Mouse (Mus musculus): ENCODE data around the gene Pex11g.
A peak's percentile ranks its signal among the peaks of the same experiment; 100 is the strongest.

Gene Pex11g

GRCm38 (mm10) chr8:3467006-3467885 lies at the start of gene Pex11g:
Gene Pex11g, minus strand, starts transcription at chr8:3467680.
- peak; percentile 99 for DNase-seq (ENCODE audit: low read depth, low spot score)

DNA sequence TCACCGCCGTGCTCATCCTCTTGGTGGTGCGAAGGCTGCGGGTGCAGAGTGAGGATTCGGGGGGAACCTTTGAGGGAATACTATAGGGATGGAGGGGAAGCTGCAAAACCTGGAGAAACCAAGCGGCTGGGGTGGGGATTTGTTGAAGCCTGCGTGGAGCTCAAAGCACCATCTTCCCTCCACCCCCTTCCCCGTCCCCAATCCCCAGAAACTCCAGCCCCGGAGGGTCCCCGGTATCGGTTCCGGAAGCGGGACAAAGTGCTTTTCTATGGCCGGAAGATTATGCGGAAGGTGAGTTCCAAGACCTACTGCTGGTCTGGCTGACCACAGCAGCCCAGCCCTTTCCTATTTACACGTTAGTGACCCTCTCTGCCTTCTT lies 49.6 kb upstream of the Pex11g start:
- peak; percentile 19 for DNase-seq (ENCODE audit: low read depth, low spot score)

DNA sequence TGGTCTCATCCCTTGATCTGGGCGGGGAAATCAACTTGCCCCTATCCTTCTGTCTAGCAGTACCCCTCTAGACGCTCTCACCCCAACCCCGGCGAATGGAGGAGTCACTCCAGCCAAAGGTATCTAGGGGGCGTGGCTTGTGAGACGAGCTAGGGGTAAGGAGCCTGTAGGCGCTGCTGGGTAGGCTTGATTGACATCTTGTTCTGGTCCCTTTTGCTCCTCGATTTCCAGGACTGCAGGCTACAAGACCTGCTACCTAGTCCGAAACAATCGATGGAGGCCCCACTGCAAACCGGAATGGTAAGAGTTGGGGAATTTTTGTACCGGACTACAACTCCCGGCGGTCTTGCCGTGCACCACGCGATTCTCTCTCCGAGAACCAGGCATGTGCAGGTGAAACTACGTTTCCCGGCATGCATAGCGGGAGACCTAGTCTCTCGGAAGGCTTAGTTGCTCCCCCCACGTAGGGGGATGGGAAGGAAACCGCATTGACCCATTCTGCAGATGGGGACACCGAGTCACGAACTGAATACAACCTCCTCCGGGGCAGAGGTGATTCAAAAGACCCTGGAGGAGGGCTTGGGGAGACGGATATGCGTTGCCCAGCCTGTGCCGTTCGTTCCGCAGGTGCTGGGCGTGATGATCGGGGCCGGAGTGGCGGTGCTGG lies 49.1 kb upstream of the Pex11g start:
- DNase-seq (ENCODE audit: low read depth, low spot score): peak; percentile 94

- peak; percentile 45 for DNase-seq (ENCODE audit: low read depth, low spot score)
Measured at GRCm38 (mm10) chr8:3515771-3516417, 48.4 kb upstream of the Pex11g start.

GRCm38 (mm10) chr8:3515260-3515671 lies 47.8 kb upstream of the Pex11g start, which contains the start of gene Pnpla6:
Gene Pnpla6, plus strand, starts transcription at chr8:3515384.
- DNase-seq (ENCODE audit: low read depth, low spot score): peak; percentile 78

DNA sequence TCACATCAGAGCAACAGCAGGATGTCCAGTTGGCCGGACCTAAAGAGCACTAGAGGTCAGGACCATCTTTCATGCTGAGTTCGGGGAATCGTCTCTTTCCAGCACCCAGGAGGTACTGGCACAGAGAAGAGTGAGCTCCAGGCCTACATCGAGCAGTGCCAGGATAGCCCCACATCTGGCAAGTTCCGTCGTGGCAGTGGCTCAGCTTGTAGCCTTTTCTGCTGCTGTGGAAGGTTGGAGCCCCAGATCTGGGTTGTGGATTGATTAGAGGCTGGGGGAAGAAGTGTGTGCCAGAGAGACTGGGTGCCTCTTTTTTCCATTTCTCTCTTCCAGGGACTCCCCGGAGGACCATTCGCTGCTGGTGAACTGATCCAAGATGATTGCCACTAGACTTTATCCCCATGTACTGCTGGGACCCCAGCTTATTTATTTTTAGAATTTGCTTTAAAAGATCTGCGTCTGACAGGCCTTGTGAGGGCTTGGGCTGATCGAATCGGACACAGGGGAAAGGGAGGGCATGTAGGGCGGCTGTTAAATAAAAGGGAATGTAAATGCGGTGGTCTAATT lies 47.3 kb upstream of the Pex11g start:
- no peak for DNase-seq (ENCODE audit: low read depth, low spot score)

DNA sequence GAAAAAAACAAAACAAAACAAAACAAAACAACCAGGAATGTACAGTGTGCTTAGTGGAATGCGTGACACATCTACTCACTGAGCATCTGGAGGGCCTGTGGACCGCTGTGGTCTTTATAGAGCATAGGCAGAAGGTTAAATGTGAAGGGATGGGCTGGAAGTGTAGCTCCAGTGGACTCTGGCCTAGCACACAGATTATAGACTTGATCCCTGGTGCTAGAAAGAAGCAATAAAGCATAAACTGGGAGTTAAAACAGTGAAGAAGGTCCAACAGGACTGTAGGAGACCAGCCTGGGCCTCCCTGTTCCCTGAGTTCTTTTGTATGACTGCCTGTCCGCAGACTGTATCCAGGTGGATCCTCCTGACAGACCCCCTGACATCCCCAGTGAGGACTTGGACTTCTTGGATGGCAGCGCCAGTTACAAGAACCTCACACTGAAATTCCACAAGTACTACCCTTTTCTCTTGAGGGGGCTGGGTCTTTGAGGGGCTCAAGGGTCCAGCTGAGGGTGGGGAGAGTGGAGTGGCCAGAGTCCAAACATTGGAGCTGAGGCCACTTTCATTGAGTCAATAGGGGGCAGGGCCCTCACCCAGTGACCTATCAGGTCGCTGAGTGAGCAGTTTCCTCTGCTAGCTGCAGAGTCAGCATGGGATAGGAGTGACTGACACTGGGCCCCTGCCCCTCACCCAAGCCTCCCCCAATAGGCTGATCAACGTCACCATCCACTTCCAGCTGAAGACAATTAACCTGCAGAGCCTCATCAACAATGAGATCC lies 40.7 kb upstream of the Pex11g start:
- DNase-seq (ENCODE audit: low read depth, low spot score): no peak

DNA sequence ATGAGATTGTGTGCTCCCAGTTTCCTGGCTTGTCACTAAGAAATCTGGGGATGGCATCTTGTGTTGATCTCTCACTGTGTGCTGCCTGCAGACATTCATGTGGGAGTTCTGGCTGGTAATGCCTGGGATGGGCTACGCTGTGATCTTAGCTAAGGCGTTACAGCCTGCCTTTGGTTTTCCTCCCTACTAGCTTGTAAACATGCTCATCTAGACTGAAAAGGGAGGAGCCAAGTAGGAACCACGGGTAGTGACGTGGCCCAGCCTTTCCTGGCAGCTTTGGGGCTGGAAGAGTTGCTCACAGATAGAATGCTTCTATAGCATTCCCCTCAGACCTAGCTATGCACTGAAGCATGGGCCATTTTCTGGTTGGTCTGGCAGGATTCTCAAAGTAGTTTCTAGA lies 34.7 kb upstream of the Pex11g start:
- no peak for DNase-seq (ENCODE audit: low read depth, low spot score)

GRCm38 (mm10) chr8:3500235-3501090 lies 33.0 kb upstream of the Pex11g start, which contains the start of gene Mcoln1:
Gene Mcoln1, plus strand, starts transcription at chr8:3500457.
- DNase-seq (ENCODE audit: low read depth, low spot score): peak; percentile 98

DNA sequence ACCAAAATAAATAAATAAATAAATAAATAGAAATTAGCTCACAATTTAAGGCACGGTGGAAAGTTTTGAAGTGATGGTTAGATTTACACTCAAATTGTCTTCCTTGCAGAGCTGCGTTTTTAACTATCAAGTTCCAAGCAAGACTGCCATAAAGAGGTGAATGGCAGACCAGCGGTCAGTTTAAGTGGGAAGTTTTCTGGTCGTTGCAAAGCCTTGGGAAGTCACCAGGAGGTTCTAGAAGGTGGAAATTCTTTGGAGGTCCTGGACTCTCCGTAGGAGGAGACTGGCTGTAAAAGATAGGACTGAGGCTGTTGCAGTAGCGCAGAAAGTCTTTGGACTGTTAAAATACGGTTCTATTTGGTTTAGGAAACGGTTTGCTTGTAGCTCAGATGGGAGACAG lies 32.3 kb upstream of the Pex11g start:
- DNase-seq (ENCODE audit: low read depth, low spot score): no peak

GRCm38 (mm10) chr8:3498583-3498982 lies 31.1 kb upstream of the Pex11g start:
- DNase-seq (ENCODE audit: low read depth, low spot score): no peak

GRCm38 (mm10) chr8:3496428-3496748 lies 28.9 kb upstream of the Pex11g start:
- no peak for DNase-seq (ENCODE audit: low read depth, low spot score)

DNA sequence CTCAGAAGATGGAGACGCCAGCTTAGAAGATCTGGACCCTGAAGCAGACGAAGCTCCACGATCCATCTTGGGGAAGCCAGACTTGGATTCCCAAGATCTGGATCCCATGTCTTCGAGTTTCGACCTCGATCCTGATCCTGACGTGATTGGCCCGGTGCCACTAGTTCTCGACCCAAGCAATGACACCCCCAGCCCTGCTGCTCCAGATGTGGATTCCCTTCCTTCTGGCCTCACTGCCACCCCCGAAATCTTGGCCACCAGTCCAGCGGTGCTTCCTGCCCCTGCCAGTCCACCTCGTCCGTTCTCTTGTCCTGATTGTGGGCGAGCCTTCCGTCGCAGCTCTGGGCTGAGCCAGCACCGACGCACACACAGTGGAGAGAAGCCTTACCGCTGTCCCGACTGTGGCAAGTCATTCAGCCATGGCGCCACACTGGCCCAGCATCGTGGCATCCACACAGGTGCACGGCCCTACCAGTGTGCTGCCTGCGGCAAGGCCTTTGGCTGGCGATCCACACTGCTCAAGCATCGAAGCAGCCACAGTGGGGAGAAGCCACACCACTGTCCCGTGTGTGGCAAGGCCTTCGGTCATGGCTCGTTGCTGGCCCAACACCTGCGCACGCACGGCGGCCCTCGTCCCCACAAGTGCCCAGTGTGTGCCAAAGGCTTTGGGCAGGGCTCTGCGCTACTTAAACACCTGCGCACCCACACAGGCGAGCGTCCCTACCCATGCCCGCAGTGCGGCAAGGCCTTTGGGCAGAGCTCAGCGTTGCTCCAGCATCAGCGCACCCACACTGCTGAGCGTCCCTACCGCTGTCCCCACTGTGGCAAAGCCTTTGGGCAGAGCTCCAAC lies 28.3 kb upstream of the Pex11g start:
- DNase-seq (ENCODE audit: low read depth, low spot score): no peak

GRCm38 (mm10) chr8:3493845-3494208 lies 26.3 kb upstream of the Pex11g start:
- no peak for DNase-seq (ENCODE audit: low read depth, low spot score)

DNA sequence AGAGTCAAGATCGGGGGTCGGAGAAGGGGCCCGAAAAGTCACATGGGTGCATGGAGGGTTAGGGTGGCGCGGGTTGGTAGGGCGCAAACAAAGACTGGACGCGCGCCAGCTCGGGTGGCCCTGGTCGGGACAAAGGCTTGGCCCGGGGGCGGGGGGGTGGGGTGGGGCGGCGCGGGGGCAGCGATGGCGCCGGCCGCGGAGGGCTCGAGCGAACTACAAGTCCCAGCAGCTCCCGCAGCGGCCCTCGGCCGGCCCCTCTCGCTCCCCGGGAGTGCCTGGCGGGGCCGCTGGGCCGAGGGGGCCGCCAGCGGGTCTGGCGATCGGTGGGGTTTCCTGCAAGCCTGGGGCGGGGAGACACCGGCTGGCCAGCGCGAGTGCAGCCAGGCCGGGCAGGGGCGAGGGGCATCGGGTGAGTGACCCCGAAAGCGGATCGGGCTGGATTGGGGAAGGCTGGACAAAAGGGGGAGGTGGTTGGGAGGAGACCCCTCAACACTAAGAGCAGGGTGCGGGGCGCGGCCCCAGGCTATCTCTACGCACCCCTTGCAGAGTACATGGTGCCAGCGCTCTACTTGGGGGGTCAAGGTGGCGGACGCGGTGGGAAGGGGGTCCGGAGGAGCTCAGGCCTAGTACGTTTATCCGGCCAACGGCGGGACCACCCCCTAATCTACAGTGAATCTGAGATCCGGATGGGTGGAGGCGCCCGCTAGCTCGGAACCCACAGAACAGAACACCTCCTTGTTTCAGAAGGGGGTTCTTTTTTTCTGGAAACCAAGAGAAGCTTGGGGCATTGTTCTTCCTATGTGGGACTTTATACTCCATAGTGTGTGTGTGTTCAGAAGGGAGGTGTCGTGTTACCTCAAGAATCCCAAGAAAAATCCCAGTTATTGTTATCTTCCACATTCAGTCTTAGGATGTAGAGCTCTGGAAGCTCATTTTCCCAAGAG lies 25.7 kb upstream of the Pex11g start, which contains the start of gene Zfp358:
TSS of gene Zfp358 (plus strand) at position 238 of the 944 bp plus-strand sequence.
- DNase-seq (ENCODE audit: low read depth, low spot score): peak; percentile 86

- DNase-seq (ENCODE audit: low read depth, low spot score): no peak
Measured at GRCm38 (mm10) chr8:3485192-3485591, 17.7 kb upstream of the Pex11g start.

DNA sequence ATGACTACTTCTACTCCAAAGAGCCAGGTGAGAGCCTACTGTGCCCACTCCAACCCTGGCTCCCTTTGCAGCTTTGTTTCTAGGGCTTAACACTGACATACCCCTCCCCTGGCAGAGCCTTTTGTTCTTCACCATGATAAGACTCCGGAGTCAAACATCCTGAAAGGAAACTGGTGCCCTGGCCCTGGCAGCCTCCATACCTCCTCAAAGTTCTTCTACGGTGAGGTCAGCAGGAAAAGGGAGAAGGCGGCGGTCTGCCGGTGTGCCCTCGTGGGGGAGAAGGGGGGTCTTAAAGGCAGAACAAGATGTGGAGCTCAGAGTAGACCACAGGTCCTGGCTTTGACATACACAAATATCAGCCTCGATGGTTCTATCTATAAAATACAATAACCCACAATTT lies 16.1 kb upstream of the Pex11g start:
- no peak for DNase-seq (ENCODE audit: low read depth, low spot score)

GRCm38 (mm10) chr8:3482240-3482740 lies 14.8 kb upstream of the Pex11g start:
- no peak for DNase-seq (ENCODE audit: low read depth, low spot score)

Measured in mesoderm, embryonic 11.5 days (tissue).